Mouse (Mus musculus): ENCODE results near the gene Adk.

DNA sequence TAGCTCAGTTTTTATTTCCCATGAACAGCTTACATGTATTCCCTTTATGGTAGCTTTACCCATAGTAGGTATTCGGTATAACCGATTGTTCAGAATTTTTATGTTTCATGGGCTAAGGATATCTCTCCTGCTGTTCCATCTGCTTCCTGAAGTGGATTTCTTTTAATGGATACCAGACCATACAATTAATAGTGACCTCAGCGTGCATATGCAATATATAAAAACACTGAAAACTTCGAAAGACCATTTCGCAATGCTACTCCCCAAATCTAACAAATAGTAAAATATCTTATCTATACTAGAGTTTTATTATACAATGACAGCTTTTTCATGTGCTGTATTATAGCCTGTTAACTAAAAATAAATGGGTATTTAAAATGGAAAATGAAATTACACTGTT lies 232.5 kb downstream of the Adk start:
- TF ChIP-seq CTCF (IDR thresholded peaks at IDR 0.05; ENCODE audit: low read depth, low read length), result no peak
- no peak for TF ChIP-seq POLR2A (IDR thresholded peaks at IDR 0.05; ENCODE audit: borderline replicate concordance, low read depth, low read length)

Measured in bone marrow macrophage, adult 2 months (primary cell).